Mouse (Mus musculus) adrenal gland, postnatal 25 days (tissue): Measurements from ENCODE around the gene Hist1h2ak. TPM values are rescaled to one million over a fixed set of nuclear protein-coding genes. Genes with fewer than 3 reads are reported as not detected.
"Not testable (repeated sequence)": the region's sequence is repeated elsewhere in the genome, so short reads cannot be mapped to it uniquely, and the experiment has no call there.

Source experiments
- DNase-seq: peaks from one replicate; pipeline ENCODE4 v3.0.0; 2021; ENCODE audit warnings: mixed read lengths
- microRNA-seq, 2 experiments: library from miRNA; unstranded; fragments of <30 nt; microRNA quantifications; one replicate each; pipeline ENCODE4 v1.2.0; 2021
- total RNA-seq: library from RNA; stranded (reverse); gene quantifications from 2 replicates; pipeline ENCODE4 v1.2.3, GENCODE M21; 2021

Hist1h2ak gene
- total RNA-seq, 1 experiment from 2014 or later = 28.8 TPM

DNA sequence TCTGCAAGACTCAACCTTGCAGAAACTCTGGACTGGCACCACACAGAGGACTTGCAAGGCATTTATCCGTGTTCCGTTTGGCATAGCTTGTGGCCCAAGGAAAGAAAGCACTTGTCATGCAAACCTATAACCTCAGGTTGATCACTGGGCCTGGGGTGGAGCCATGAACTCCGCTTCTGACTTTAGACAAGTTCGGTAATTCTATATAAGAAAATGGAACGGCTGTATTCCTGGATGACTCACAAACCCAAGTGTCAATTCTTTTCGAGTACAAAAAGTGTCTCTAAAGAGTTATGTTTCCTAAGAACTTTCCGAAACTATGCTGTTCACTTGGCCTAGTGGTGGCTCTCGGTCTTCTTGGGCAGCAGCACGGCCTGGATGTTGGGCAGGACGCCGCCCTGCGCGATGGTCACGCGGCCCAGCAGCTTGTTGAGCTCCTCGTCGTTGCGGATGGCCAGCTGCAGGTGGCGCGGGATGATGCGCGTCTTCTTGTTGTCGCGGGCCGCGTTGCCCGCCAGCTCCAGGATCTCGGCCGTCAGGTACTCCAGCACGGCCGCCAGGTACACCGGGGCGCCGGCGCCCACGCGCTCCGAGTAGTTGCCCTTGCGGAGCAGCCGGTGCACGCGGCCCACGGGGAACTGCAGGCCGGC is 32.4 kb downstream of the Hist1h2ak start:
- DNase-seq = not testable (repeated sequence)

DNA sequence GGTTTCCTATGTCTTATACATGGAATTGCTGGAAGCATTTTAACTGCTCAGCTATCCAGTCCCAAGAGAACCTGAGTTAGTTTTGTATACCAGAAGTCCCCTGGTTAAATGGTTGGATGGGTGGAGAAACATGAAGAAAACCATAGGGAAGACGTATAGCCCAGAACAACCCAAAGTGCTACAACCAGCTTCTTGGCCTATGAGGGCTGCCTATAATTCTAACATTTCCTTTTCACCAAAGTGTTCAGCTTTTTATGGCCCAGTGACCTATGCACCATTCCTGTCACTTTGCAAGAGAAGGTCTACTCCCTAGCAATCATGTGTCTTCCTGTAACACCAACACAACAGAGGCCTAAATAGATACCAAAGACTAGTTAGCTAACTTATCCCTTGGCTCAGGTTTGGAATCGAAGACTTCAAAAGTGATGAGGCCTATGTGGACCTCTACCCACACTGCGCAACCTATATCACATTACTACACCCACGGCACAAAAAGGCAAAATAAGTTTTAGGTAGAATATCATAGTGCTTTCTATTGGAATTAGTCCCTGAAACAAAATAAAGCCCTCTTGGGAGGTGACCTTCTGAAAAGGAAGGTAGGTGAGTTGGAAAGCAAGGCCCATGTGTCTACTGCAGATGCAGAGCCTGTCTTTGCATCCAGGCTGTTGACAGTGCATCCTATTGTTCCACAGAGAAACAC is 35.1 kb downstream of the Hist1h2ak start:
- no peak for DNase-seq

DNA sequence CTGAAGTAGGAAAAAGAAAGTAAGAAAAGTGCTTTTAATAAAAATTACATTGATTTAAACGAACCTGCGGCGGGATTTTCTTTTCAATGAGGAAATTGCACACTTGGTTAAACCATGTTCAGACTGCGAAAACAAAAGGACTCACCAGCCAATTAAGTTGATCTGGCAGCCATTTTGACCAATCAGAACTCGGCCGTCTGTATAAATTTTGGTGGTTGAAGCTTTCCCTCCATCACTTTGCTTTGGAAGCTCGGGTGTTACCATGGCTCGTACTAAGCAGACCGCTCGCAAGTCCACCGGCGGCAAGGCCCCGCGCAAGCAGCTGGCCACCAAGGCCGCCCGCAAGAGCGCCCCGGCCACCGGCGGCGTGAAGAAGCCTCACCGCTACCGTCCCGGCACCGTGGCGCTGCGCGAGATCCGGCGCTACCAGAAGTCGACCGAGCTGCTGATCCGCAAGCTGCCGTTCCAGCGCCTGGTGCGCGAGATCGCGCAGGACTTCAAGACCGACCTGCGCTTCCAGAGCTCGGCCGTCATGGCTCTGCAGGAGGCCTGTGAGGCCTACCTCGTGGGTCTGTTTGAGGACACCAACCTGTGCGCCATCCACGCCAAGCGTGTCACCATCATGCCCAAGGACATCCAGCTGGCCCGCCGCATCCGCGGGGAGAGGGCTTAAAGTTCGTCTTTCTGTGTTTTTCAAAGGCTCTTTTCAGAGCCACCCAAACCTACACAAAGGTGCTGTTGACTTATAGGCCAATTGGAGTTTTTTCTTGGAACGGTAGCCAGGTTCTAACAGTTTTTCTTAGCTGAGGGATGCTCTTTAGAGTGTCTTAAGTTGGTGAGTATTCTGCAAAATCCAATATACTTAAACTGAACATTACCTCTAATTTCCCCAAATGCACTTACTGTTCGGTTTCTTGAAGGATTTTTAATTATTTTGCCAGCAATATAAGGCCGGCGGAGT is 36.0 kb downstream of the Hist1h2ak start, which contains the start of gene Hist1h3h:
Hist1h3h (plus strand) TSS at position 263 of the 961 bp plus-strand sequence.
- peak; percentile 69 for DNase-seq

DNA sequence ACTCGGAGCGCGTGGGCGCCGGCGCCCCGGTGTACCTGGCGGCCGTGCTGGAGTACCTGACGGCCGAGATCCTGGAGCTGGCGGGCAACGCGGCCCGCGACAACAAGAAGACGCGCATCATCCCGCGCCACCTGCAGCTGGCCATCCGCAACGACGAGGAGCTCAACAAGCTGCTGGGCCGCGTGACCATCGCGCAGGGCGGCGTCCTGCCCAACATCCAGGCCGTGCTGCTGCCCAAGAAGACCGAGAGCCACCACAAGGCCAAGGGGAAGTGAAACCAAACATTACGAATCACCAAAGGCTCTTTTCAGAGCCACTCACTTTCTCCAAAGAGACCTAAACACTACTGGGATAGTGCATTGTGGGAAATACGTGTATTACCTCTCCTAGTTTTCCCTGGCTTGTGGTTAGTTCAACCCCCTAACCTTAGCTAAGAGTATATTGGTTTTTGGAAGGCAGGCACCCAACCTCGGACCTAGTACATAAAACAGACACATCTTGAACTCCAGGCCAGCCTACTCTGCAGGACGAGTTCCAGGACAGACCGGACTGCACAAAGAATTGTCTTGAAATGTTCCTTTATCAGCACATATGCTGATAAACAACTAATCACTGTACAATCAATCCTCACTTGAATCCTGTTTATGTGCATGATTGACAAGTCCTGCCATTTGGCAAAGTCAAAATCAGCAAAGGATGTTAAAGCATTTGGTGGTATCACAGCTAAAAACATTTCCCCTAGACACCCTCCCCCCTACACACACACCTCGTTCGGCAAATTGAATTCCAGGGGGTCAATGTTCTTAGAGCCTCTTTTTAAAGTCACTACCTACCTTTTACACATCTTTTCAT is 36.9 kb downstream of the Hist1h2ak start:
- DNase-seq = not testable (repeated sequence)

- peak; percentile 60 for DNase-seq
Measured at GRCm38 (mm10) chr13:21715864-21716539, 37.6 kb downstream of the Hist1h2ak start, which contains the start of the genes Hist1h2bl and Hist1h2ai. Hist1h2bl (minus strand) TSS chr13:21716143. Hist1h2ai (plus strand) TSS chr13:21716422.

GRCm38 (mm10) chr13:21715131-21715863 is 38.3 kb downstream of the Hist1h2ak start:
- DNase-seq = no peak

GRCm38 (mm10) chr13:21714725-21715124 is 38.9 kb downstream of the Hist1h2ak start:
- DNase-seq = peak; percentile 29

DNA sequence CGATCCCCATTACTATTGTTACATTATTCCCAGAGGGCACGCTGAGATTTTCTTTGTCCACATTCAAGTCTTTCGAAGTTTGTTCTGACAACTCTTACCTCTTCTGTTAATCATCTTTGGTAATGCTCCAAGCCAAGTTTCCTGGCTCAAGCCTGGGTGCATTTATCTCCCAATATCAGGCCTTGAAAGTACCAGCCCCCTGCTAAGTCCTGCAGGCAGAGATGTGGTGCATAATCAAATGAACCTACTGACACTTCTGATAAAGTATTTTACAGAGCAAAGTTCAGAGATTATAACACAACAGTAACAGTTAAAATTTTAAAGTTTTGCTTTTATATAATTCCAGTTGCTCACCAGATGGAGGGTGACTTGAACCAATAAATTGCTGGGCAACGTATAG is 41.9 kb downstream of the Hist1h2ak start:
- DNase-seq = no peak

DNA sequence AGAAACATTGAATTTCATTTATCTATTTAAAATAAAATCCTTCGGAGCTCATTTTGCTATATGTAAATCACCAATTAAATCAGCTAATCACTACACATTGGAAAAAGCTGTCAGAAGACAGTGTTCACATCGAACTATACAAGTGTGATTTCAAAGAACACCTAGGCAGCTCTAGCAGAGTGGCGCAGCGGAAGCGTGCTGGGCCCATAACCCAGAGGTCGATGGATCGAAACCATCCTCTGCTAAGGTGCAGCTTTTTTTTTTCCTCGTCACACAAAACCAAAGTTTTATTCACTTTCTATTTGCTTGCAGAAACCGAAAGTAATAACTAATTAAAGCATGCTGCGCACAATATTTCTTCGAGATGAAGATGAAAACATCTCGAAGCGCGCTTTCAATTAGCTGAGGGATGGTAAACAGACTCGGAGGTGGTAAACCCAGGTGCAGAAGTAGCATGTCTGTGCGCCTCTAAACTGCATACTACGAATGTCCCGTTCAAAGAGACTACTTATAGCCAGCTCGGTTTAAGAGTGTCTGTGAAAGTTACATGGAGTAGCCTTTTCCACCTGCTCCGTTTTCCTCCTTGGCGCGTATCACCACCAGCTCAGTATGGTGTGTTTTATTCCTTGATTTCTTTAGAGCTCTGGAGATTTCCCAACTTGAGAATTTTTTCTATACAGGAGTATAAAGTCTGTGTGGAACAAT is 42.7 kb downstream of the Hist1h2ak start:
- DNase-seq = peak; percentile 67

GRCm38 (mm10) chr13:21710031-21710711 is 43.5 kb downstream of the Hist1h2ak start:
- peak; percentile 85 for DNase-seq

- DNase-seq = no peak
Measured at GRCm38 (mm10) chr13:21706669-21707068, 47.0 kb downstream of the Hist1h2ak start.

Small RNA genes within 50 kb of the gene (microRNA-seq; reads per million reads assigned to microRNA genes)
- gene Gm44346 (0 reads per million in 2 experiments), gene Gm44357 (0 reads per million in 2 experiments), gene Gm44367 (0 to 0.34 reads per million in 2 experiments), gene Gm44454 (0 to 0.34 reads per million in 2 experiments)

Other genes with a start within 250 kb of the Hist1h2ak start
- gene Zkscan8, start 222.7 kb downstream of the Hist1h2ak start, total RNA-seq = 19.8 and 28.4 TPM in 2 replicates
- not detected in 2 replicates for gene Olfr1366, start 211.0 kb downstream of the Hist1h2ak start, total RNA-seq
- gene Olfr1535, start 193.9 kb downstream of the Hist1h2ak start, total RNA-seq = not detected in 2 replicates
- gene Olfr1364, start 172.1 kb downstream of the Hist1h2ak start, total RNA-seq = not detected in 2 replicates
- gene Olfr1362, start 139.8 kb downstream of the Hist1h2ak start, total RNA-seq = not detected in 2 replicates
- gene Olfr11, start 111.3 kb downstream of the Hist1h2ak start, total RNA-seq = not detected in 2 replicates
- gene Olfr1361, start 90.4 kb downstream of the Hist1h2ak start, total RNA-seq = not detected in 2 replicates
- not detected in 2 replicates for gene Olfr1360, start 76.4 kb downstream of the Hist1h2ak start, total RNA-seq
- gene Olfr1359, start 55.7 kb downstream of the Hist1h2ak start, total RNA-seq = not detected in 2 replicates
- 91.0 and 102 TPM in 2 replicates for gene Hist1h2bl, start 37.7 kb downstream of the Hist1h2ak start, total RNA-seq
- gene Hist1h2ai, start 37.4 kb downstream of the Hist1h2ak start, total RNA-seq = 9.0 and 60.3 TPM in 2 replicates
- 105 and 138 TPM in 2 replicates for gene Hist1h3h, start 36.2 kb downstream of the Hist1h2ak start, total RNA-seq
- 26.4 and 32.4 TPM in 2 replicates for gene Hist1h2bm, start 31.8 kb downstream of the Hist1h2ak start, total RNA-seq
- gene Hist1h4j, start 18.8 kb downstream of the Hist1h2ak start, total RNA-seq = 20.5 and 22.8 TPM in 2 replicates
- 152 and 260 TPM in 2 replicates for gene Hist1h4k, start 3.3 kb downstream of the Hist1h2ak start, total RNA-seq
- gene Hist1h2bn, start 296 bp upstream of the Hist1h2ak start, total RNA-seq = 52.6 and 54.5 TPM in 2 replicates
- gene Hist1h1b, start 26.8 kb upstream of the Hist1h2ak start, total RNA-seq = 48.9 and 60.4 TPM in 2 replicates
- 122 and 132 TPM in 2 replicates for gene Hist1h3i, start 29.5 kb upstream of the Hist1h2ak start, total RNA-seq
- 17.4 and 21.1 TPM in 2 replicates for gene Hist1h2an, start 33.4 kb upstream of the Hist1h2ak start, total RNA-seq
- 37.8 and 38.3 TPM in 2 replicates for gene Hist1h2bp, start 33.6 kb upstream of the Hist1h2ak start, total RNA-seq
- 40.4 and 87.7 TPM in 2 replicates for gene Hist1h2bq, start 56.4 kb upstream of the Hist1h2ak start, total RNA-seq
- 56.7 and 173 TPM in 2 replicates for gene Hist1h2ao, start 56.6 kb upstream of the Hist1h2ak start, total RNA-seq
- 279 and 356 TPM in 2 replicates for gene Hist1h4m, start 57.9 kb upstream of the Hist1h2ak start, total RNA-seq
- 43.4 and 51.9 TPM in 2 replicates for gene Hist1h4n, start 78.4 kb upstream of the Hist1h2ak start, total RNA-seq
- 4.5 and 108 TPM in 2 replicates for gene Hist1h2ap, start 79.7 kb upstream of the Hist1h2ak start, total RNA-seq
- gene Hist1h2br, start 79.9 kb upstream of the Hist1h2ak start, total RNA-seq = 39.7 and 86.5 TPM in 2 replicates
- 2.0 and 2.1 TPM in 2 replicates for gene Zfp184, start 191.3 kb upstream of the Hist1h2ak start, total RNA-seq
- gene Pom121l2, start 227.4 kb upstream of the Hist1h2ak start, total RNA-seq = not detected in 2 replicates